Mouse (Mus musculus) 3T3-L1 (cell line): ENCODE results near the gene Nkd1.

Experiments
- DNase-seq: peaks from one replicate; pipeline ENCODE4 v3.0.0-alpha.2; 2015; ENCODE audit warnings: low read depth, low spot score

Nkd1 gene

GRCm38 (mm10) chr8:88538976-88539371 lies 17.8 kb downstream of the Nkd1 start:
- DNase-seq = no peak

GRCm38 (mm10) chr8:88539963-88540362 lies 18.8 kb downstream of the Nkd1 start:
- DNase-seq = peak; percentile 28

GRCm38 (mm10) chr8:88542596-88543213 lies 21.6 kb downstream of the Nkd1 start:
- DNase-seq = no peak

GRCm38 (mm10) chr8:88544677-88545076 lies 23.5 kb downstream of the Nkd1 start:
- no peak for DNase-seq

GRCm38 (mm10) chr8:88545441-88545840 lies 24.3 kb downstream of the Nkd1 start:
- DNase-seq = no peak

GRCm38 (mm10) chr8:88546032-88546732 lies 25.0 kb downstream of the Nkd1 start:
- no peak for DNase-seq

- no peak for DNase-seq
These were observed 34.5 kb downstream of the Nkd1 start for GRCm38 (mm10) chr8:88555669-88556068.

GRCm38 (mm10) chr8:88559985-88560473 lies 38.9 kb downstream of the Nkd1 start:
- DNase-seq = no peak

- DNase-seq = no peak
These were observed 40.2 kb downstream of the Nkd1 start for GRCm38 (mm10) chr8:88561402-88561801.

- no peak for DNase-seq
These were observed 43.2 kb downstream of the Nkd1 start for GRCm38 (mm10) chr8:88564256-88564903.

- DNase-seq = no peak
These were observed 45.0 kb downstream of the Nkd1 start for GRCm38 (mm10) chr8:88566119-88566518.

- no peak for DNase-seq
These were observed 46.4 kb downstream of the Nkd1 start for GRCm38 (mm10) chr8:88567314-88568121.

- DNase-seq = no peak
These were observed 47.1 kb downstream of the Nkd1 start for GRCm38 (mm10) chr8:88568211-88568610.

- DNase-seq = peak; percentile 45
These were observed 48.2 kb downstream of the Nkd1 start for GRCm38 (mm10) chr8:88569366-88569765.

GRCm38 (mm10) chr8:88570293-88570998 lies 49.3 kb downstream of the Nkd1 start:
- DNase-seq = peak; percentile 64

- DNase-seq = peak; percentile 89
These were observed 50.5 kb downstream of the Nkd1 start for GRCm38 (mm10) chr8:88571434-88572184.

- DNase-seq = no peak
These were observed 51.2 kb downstream of the Nkd1 start for GRCm38 (mm10) chr8:88572185-88572909.

- no peak for DNase-seq
These were observed 51.9 kb downstream of the Nkd1 start for GRCm38 (mm10) chr8:88572941-88573645.

- DNase-seq = no peak
These were observed 53.8 kb downstream of the Nkd1 start for GRCm38 (mm10) chr8:88574975-88575374.
